Mouse (Mus musculus): Measurements from ENCODE around the gene C330007P06Rik. TPM values are rescaled to one million over a fixed set of nuclear protein-coding genes. Genes with fewer than 3 reads are reported as not detected.

Gene C330007P06Rik
- polyA plus RNA-seq, 1 experiment from 2014 or later, result 41.4 TPM

GRCm38 (mm10) chrX:36814161-36814836, 59.6 kb downstream of the C330007P06Rik start:
- H3K27me3 ChIP-seq (ENCODE audit: control insufficient read depth, insufficient read depth, low read length), result no peaks in the 10 kb centered on the region
- H3K4me2 ChIP-seq (replicated peaks; ENCODE audit: low read depth, low read length), result no peak overlapping the region
- WGBS, result 91% methylated on average over 8 of the region's 8 CpGs
- H3K36me3 ChIP-seq (ENCODE audit: control insufficient read depth, insufficient read depth, low read length), result no peaks in the 10 kb centered on the region
- no peaks in the 10 kb centered on the region for H3K4me1 ChIP-seq (replicated peaks; ENCODE audit: control insufficient read depth, insufficient read depth, low read length)
- no peak overlapping the region for H3K9ac ChIP-seq (ENCODE audit: low read depth, low read length)
- DNase-seq (ENCODE audit: low spot score) (no peak), ATAC-seq (ENCODE audit: low FRiP score) (no peak)
- no peak overlapping the region for H3K4me3 ChIP-seq (ENCODE audit: low read depth, low read length)
- no peaks in the 10 kb centered on the region for H3K9me3 ChIP-seq (ENCODE audit: control insufficient read depth, low read length)
- no peak overlapping the region for H3K27ac ChIP-seq (ENCODE audit: low read depth, low read length)

GRCm38 (mm10) chrX:36811377-36811776, 62.5 kb downstream of the C330007P06Rik start:
- ATAC-seq (ENCODE audit: low FRiP score) (no peak), DNase-seq (ENCODE audit: low spot score) (peak; percentile 35)
- no peak overlapping the region for H3K9ac ChIP-seq (ENCODE audit: low read depth, low read length)
- H3K4me3 ChIP-seq (ENCODE audit: low read depth, low read length), result no peak overlapping the region
- H3K27ac ChIP-seq (ENCODE audit: low read depth, low read length), result no peak overlapping the region
- 55% methylated on average over 5 of the region's 5 CpGs for WGBS
- no peaks in the 10 kb centered on the region for H3K27me3 ChIP-seq (ENCODE audit: control insufficient read depth, insufficient read depth, low read length)
- H3K9me3 ChIP-seq (ENCODE audit: control insufficient read depth, low read length), result no peaks in the 10 kb centered on the region
- no peaks in the 10 kb centered on the region for H3K4me1 ChIP-seq (replicated peaks; ENCODE audit: control insufficient read depth, insufficient read depth, low read length)
- no peak overlapping the region for H3K4me2 ChIP-seq (replicated peaks; ENCODE audit: low read depth, low read length)
- no peaks in the 10 kb centered on the region for H3K36me3 ChIP-seq (ENCODE audit: control insufficient read depth, insufficient read depth, low read length)

GRCm38 (mm10) chrX:36808318-36808683, 65.6 kb downstream of the C330007P06Rik start:
- ATAC-seq (ENCODE audit: low FRiP score) (peak; percentile 39; the same call in 1 of the 2 replicates), DNase-seq (ENCODE audit: low spot score) (no peak)
- Histone ChIP-seq H3K4me2 (replicated peaks; ENCODE audit: low read depth, low read length) (no peak overlapping the region), H3K4me3 (ENCODE audit: low read depth, low read length) (no peak overlapping the region), H3K4me1 (replicated peaks; ENCODE audit: control insufficient read depth, insufficient read depth, low read length) (no peaks in the 10 kb centered on the region), H3K27ac (ENCODE audit: low read depth, low read length) (peak overlapping the region; percentile 64; the same call in 1 of the 2 replicates), H3K9ac (ENCODE audit: low read depth, low read length) (no peak overlapping the region), H3K36me3 (ENCODE audit: control insufficient read depth, insufficient read depth, low read length) (no peaks in the 10 kb centered on the region), H3K27me3 (ENCODE audit: control insufficient read depth, insufficient read depth, low read length) (no peaks in the 10 kb centered on the region), H3K9me3 (ENCODE audit: control insufficient read depth, low read length) (no peaks in the 10 kb centered on the region)
- 71% methylated on average over 6 of the region's 6 CpGs for WGBS

GRCm38 (mm10) chrX:36807360-36808317, 66.3 kb downstream of the C330007P06Rik start:
- H3K9me3 ChIP-seq (ENCODE audit: control insufficient read depth, low read length), result no peaks in the 10 kb centered on the region
- WGBS, result 21% methylated on average over 44 of the region's 45 CpGs

GRCm38 (mm10) chrX:36805466-36806235, 68.3 kb downstream of the C330007P06Rik start:
- DNase-seq (ENCODE audit: low spot score) (no peak), ATAC-seq (ENCODE audit: low FRiP score) (no peak)
- H3K27ac ChIP-seq (ENCODE audit: low read depth, low read length), result no peak overlapping the region
- 47% methylated on average over 5 of the region's 5 CpGs for WGBS
- H3K9me3 ChIP-seq (ENCODE audit: control insufficient read depth, low read length), result no peaks in the 10 kb centered on the region
- no peaks in the 10 kb centered on the region for H3K4me1 ChIP-seq (replicated peaks; ENCODE audit: control insufficient read depth, insufficient read depth, low read length)
- H3K27me3 ChIP-seq (ENCODE audit: control insufficient read depth, insufficient read depth, low read length), result no peaks in the 10 kb centered on the region
- H3K36me3 ChIP-seq (ENCODE audit: control insufficient read depth, insufficient read depth, low read length), result no peaks in the 10 kb centered on the region
- H3K4me2 ChIP-seq (replicated peaks; ENCODE audit: low read depth, low read length), result no peak overlapping the region
- no peak overlapping the region for H3K9ac ChIP-seq (ENCODE audit: low read depth, low read length)
- no peak overlapping the region for H3K4me3 ChIP-seq (ENCODE audit: low read depth, low read length)

More at GRCm38 (mm10) chrX:36807360-36808317, 66.3 kb downstream of the C330007P06Rik start:
- Histone ChIP-seq H3K4me2 (replicated peaks; ENCODE audit: low read depth, low read length) (peak overlapping the region; percentile 38), H3K27ac (ENCODE audit: low read depth, low read length) (peak overlapping the region; percentile 64), H3K36me3 (ENCODE audit: control insufficient read depth, insufficient read depth, low read length) (no peaks in the 10 kb centered on the region), H3K27me3 (ENCODE audit: control insufficient read depth, insufficient read depth, low read length) (no peaks in the 10 kb centered on the region), H3K9ac (ENCODE audit: low read depth, low read length) (peak overlapping the region; percentile 36; the same call in 1 of the 2 replicates), H3K4me3 (ENCODE audit: low read depth, low read length) (peak overlapping the region; percentile 22), H3K4me1 (replicated peaks; ENCODE audit: control insufficient read depth, insufficient read depth, low read length) (no peaks in the 10 kb centered on the region)
- DNase-seq (ENCODE audit: low spot score) (peak; percentile 89), ATAC-seq (ENCODE audit: low FRiP score) (peak; percentile 89)

- DNase-seq (ENCODE audit: low spot score) (no peak), ATAC-seq (ENCODE audit: low FRiP score) (no peak)
- Histone ChIP-seq H3K36me3 (ENCODE audit: control insufficient read depth, insufficient read depth, low read length) (no peaks in the 10 kb centered on the region), H3K4me1 (replicated peaks; ENCODE audit: control insufficient read depth, insufficient read depth, low read length) (no peaks in the 10 kb centered on the region), H3K4me3 (ENCODE audit: low read depth, low read length) (no peak overlapping the region), H3K4me2 (replicated peaks; ENCODE audit: low read depth, low read length) (no peak overlapping the region), H3K27ac (ENCODE audit: low read depth, low read length) (no peak overlapping the region), H3K9ac (ENCODE audit: low read depth, low read length) (no peak overlapping the region), H3K27me3 (ENCODE audit: control insufficient read depth, insufficient read depth, low read length) (no peaks in the 10 kb centered on the region), H3K9me3 (ENCODE audit: control insufficient read depth, low read length) (no peaks in the 10 kb centered on the region)
- WGBS, result 66% methylated on average over 5 of the region's 5 CpGs
Measured at GRCm38 (mm10) chrX:36804196-36804595, 69.7 kb downstream of the C330007P06Rik start.

GRCm38 (mm10) chrX:36803189-36803588, 70.7 kb downstream of the C330007P06Rik start:
- Histone ChIP-seq H3K9me3 (ENCODE audit: control insufficient read depth, low read length) (no peaks in the 10 kb centered on the region), H3K9ac (ENCODE audit: low read depth, low read length) (no peak overlapping the region), H3K4me3 (ENCODE audit: low read depth, low read length) (no peak overlapping the region), H3K4me1 (replicated peaks; ENCODE audit: control insufficient read depth, insufficient read depth, low read length) (no peaks in the 10 kb centered on the region), H3K4me2 (replicated peaks; ENCODE audit: low read depth, low read length) (no peak overlapping the region), H3K27ac (ENCODE audit: low read depth, low read length) (peak overlapping the region; percentile 42; the same call in 1 of the 2 replicates), H3K36me3 (ENCODE audit: control insufficient read depth, insufficient read depth, low read length) (no peaks in the 10 kb centered on the region), H3K27me3 (ENCODE audit: control insufficient read depth, insufficient read depth, low read length) (no peaks in the 10 kb centered on the region)
- 86% methylated on average over 5 of the region's 5 CpGs for WGBS
- ATAC-seq (ENCODE audit: low FRiP score), result no peak
- DNase-seq (ENCODE audit: low spot score), result no peak

GRCm38 (mm10) chrX:36799131-36799879, 74.6 kb downstream of the C330007P06Rik start:
- H3K4me3 ChIP-seq (ENCODE audit: low read depth, low read length), result no peak overlapping the region
- ATAC-seq (ENCODE audit: low FRiP score) (no peak), DNase-seq (ENCODE audit: low spot score) (no peak)
- H3K9ac ChIP-seq (ENCODE audit: low read depth, low read length), result no peak overlapping the region
- no peak overlapping the region for H3K4me2 ChIP-seq (replicated peaks; ENCODE audit: low read depth, low read length)
- H3K9me3 ChIP-seq (ENCODE audit: control insufficient read depth, low read length), result no peaks in the 10 kb centered on the region
- H3K36me3 ChIP-seq (ENCODE audit: control insufficient read depth, insufficient read depth, low read length), result no peaks in the 10 kb centered on the region
- 55% methylated on average over 6 of the region's 6 CpGs for WGBS
- H3K27me3 ChIP-seq (ENCODE audit: control insufficient read depth, insufficient read depth, low read length), result no peaks in the 10 kb centered on the region
- no peaks in the 10 kb centered on the region for H3K4me1 ChIP-seq (replicated peaks; ENCODE audit: control insufficient read depth, insufficient read depth, low read length)
- no peak overlapping the region for H3K27ac ChIP-seq (ENCODE audit: low read depth, low read length)

Data from hindbrain, embryonic 11.5 days (tissue).